Mouse (Mus musculus): ENCODE results near the gene Olfr615. TPM values are rescaled to one million over a fixed set of nuclear protein-coding genes. Genes with fewer than 3 reads are reported as not detected.

The Olfr615 gene
- polyA plus RNA-seq, 1 experiment from 2014 or later: not detected

Small RNAs within 50 kb of the gene (microRNA-seq; reads per million reads assigned to microRNA genes)
- not detected for gene Gm26506

Other genes with a start within 250 kb of the Olfr615 start
- not detected in 2 replicates for gene Olfr597, start 239.8 kb upstream of the Olfr615 start, polyA plus RNA-seq (2015; fragmentation: Nextera tagmentation; extraction: Ambion mirVana)
- not detected in 2 replicates for gene Olfr598, start 232.5 kb upstream of the Olfr615 start, polyA plus RNA-seq (2015; fragmentation: Nextera tagmentation; extraction: Ambion mirVana)
- not detected in 2 replicates for gene Olfr599, start 220.2 kb upstream of the Olfr615 start, polyA plus RNA-seq (2015; fragmentation: Nextera tagmentation; extraction: Ambion mirVana)
- gene Olfr600, start 206.4 kb upstream of the Olfr615 start, polyA plus RNA-seq (2015; fragmentation: Nextera tagmentation; extraction: Ambion mirVana): not detected in 2 replicates
- not detected in 2 replicates for gene Olfr601, start 193.4 kb upstream of the Olfr615 start, polyA plus RNA-seq (2015; fragmentation: Nextera tagmentation; extraction: Ambion mirVana)
- gene Olfr603, start 169.9 kb upstream of the Olfr615 start, polyA plus RNA-seq (2015; fragmentation: Nextera tagmentation; extraction: Ambion mirVana): not detected in 2 replicates
- not detected in 2 replicates for gene Usp17lc, start 141.0 kb upstream of the Olfr615 start, polyA plus RNA-seq (2015; fragmentation: Nextera tagmentation; extraction: Ambion mirVana)
- gene Olfr605, start 110.6 kb upstream of the Olfr615 start, polyA plus RNA-seq (2015; fragmentation: Nextera tagmentation; extraction: Ambion mirVana): not detected in 2 replicates
- not detected in 2 replicates for gene Olfr606, start 107.0 kb upstream of the Olfr615 start, polyA plus RNA-seq (2015; fragmentation: Nextera tagmentation; extraction: Ambion mirVana)
- 0.17 and 0.21 TPM in 2 replicates for gene Olfr607, start 91.9 kb upstream of the Olfr615 start, polyA plus RNA-seq (2015; fragmentation: Nextera tagmentation; extraction: Ambion mirVana)
- gene Olfr608, start 86.2 kb upstream of the Olfr615 start, polyA plus RNA-seq (2015; fragmentation: Nextera tagmentation; extraction: Ambion mirVana): 0.16 and 0.19 TPM in 2 replicates
- gene Olfr609, start 58.0 kb upstream of the Olfr615 start, polyA plus RNA-seq (2015; fragmentation: Nextera tagmentation; extraction: Ambion mirVana): not detected in 2 replicates
- not detected in 2 replicates for gene Olfr610, start 44.0 kb upstream of the Olfr615 start, polyA plus RNA-seq (2015; fragmentation: Nextera tagmentation; extraction: Ambion mirVana)
- not detected in 2 replicates for gene Olfr611, start 35.2 kb upstream of the Olfr615 start, polyA plus RNA-seq (2015; fragmentation: Nextera tagmentation; extraction: Ambion mirVana)
- not detected in 2 replicates for gene Olfr612, start 13.4 kb upstream of the Olfr615 start, polyA plus RNA-seq (2015; fragmentation: Nextera tagmentation; extraction: Ambion mirVana)
- gene Olfr613, start 8.0 kb upstream of the Olfr615 start, polyA plus RNA-seq (2015; fragmentation: Nextera tagmentation; extraction: Ambion mirVana): not detected in 2 replicates
- not detected in 2 replicates for gene Olfr616, start 13.1 kb downstream of the Olfr615 start, polyA plus RNA-seq (2015; fragmentation: Nextera tagmentation; extraction: Ambion mirVana)
- not detected in 2 replicates for gene Olfr617, start 17.0 kb downstream of the Olfr615 start, polyA plus RNA-seq (2015; fragmentation: Nextera tagmentation; extraction: Ambion mirVana)
- not detected in 2 replicates for gene Olfr618, start 34.0 kb downstream of the Olfr615 start, polyA plus RNA-seq (2015; fragmentation: Nextera tagmentation; extraction: Ambion mirVana)
- gene Olfr619, start 44.5 kb downstream of the Olfr615 start, polyA plus RNA-seq (2015; fragmentation: Nextera tagmentation; extraction: Ambion mirVana): not detected in 2 replicates
- not detected in 2 replicates for gene Olfr620, start 56.5 kb downstream of the Olfr615 start, polyA plus RNA-seq (2015; fragmentation: Nextera tagmentation; extraction: Ambion mirVana)
- gene Olfr622, start 86.6 kb downstream of the Olfr615 start, polyA plus RNA-seq (2015; fragmentation: Nextera tagmentation; extraction: Ambion mirVana): not detected in 2 replicates
- gene Olfr623, start 107.6 kb downstream of the Olfr615 start, polyA plus RNA-seq (2015; fragmentation: Nextera tagmentation; extraction: Ambion mirVana): not detected in 2 replicates
- gene Olfr624, start 115.1 kb downstream of the Olfr615 start, polyA plus RNA-seq (2015; fragmentation: Nextera tagmentation; extraction: Ambion mirVana): 0.03 TPM in 1 of 2 replicates, not detected in the other
- not detected in 2 replicates for gene Olfr625-ps1, start 126.6 kb downstream of the Olfr615 start, polyA plus RNA-seq (2015; fragmentation: Nextera tagmentation; extraction: Ambion mirVana)
- gene Olfr243, start 158.6 kb downstream of the Olfr615 start, polyA plus RNA-seq (2015; fragmentation: Nextera tagmentation; extraction: Ambion mirVana): not detected in 2 replicates
- not detected in 2 replicates for gene Olfr628, start 174.3 kb downstream of the Olfr615 start, polyA plus RNA-seq (2015; fragmentation: Nextera tagmentation; extraction: Ambion mirVana)
- not detected in 2 replicates for gene Olfr629, start 188.9 kb downstream of the Olfr615 start, polyA plus RNA-seq (2015; fragmentation: Nextera tagmentation; extraction: Ambion mirVana)
- not detected in 2 replicates for gene Olfr630, start 201.3 kb downstream of the Olfr615 start, polyA plus RNA-seq (2015; fragmentation: Nextera tagmentation; extraction: Ambion mirVana)
- gene Olfr69, start 215.5 kb downstream of the Olfr615 start, polyA plus RNA-seq (2015; fragmentation: Nextera tagmentation; extraction: Ambion mirVana): not detected in 2 replicates
- gene Olfr68, start 223.6 kb downstream of the Olfr615 start, polyA plus RNA-seq (2015; fragmentation: Nextera tagmentation; extraction: Ambion mirVana): not detected in 2 replicates
- not detected in 2 replicates for gene Olfr67, start 235.7 kb downstream of the Olfr615 start, polyA plus RNA-seq (2015; fragmentation: Nextera tagmentation; extraction: Ambion mirVana)